Mouse (Mus musculus) cerebellum, adult 2 months (tissue): Measurements from ENCODE around the gene Prkar1b. TPM values are rescaled to one million over a fixed set of nuclear protein-coding genes. Genes with fewer than 3 reads are reported as not detected.

ENCODE experiments used
- DNase-seq, 2 experiments: peaks; one replicate each; pipeline ENCODE4 v3.0.0; 2021
- H3K27ac ChIP-seq: fragments of 200-500 bp; 2 replicates; pipeline ENCODE4 v1.5.1; 2012; ENCODE audit warnings: low read length, control low read depth, inconsistent platforms; ENCODE audit not compliant: insufficient read depth
- H3K27me3 ChIP-seq: fragments of 200-500 bp; 2 replicates; pipeline ENCODE4 v1.6.1; 2012; ENCODE audit warnings: inconsistent platforms, mild to moderate bottlenecking, low read length, moderate library complexity; ENCODE audit not compliant: control insufficient read depth, insufficient read depth
- H3K4me1 ChIP-seq: fragments of 200-500 bp; 2 replicates; pipeline ENCODE4 v1.6.1; 2011; ENCODE audit warnings: low read length; ENCODE audit not compliant: control insufficient read depth, insufficient read depth
- H3K4me3 ChIP-seq: fragments of 200-500 bp; replicated peaks from 2 replicates; pipeline ENCODE3; 2011; ENCODE audit warnings: mild to moderate bottlenecking, low read depth, low read length, control low read depth; ENCODE audit not compliant: insufficient read depth
- CTCF ChIP-seq: fragments of 200-500 bp; IDR thresholded peaks from 2 replicates; pipeline ENCODE4 v1.5.1; 2011; ENCODE audit warnings: low read depth, mild to moderate bottlenecking, control low read depth, low read length, moderate library complexity, borderline replicate concordance; ENCODE audit not compliant: insufficient read depth
- POLR2A ChIP-seq: fragments of 200-500 bp; IDR thresholded peaks from 2 replicates; pipeline ENCODE4 v1.6.1; 2011; ENCODE audit warnings: low read length, control low read depth, borderline replicate concordance; ENCODE audit not compliant: insufficient read depth
- WGBS: fragments of 180-500 bp; shearing (Covaris S2); methylation state at CpG from one replicate; pipeline ENCODE4 v1.1.7; 2018; 5-methylcytosine and 5-hydroxymethylcytosine counted together
- polyA plus RNA-seq: library from polyadenylated mRNA; depleted of rRNA; stranded (reverse); fragments of >200 nt; gene quantifications from 2 replicates; pipeline ENCODE4 v1.2.3, GENCODE M21; 2012

Prkar1b gene
- polyA plus RNA-seq, 1 experiment: 509 TPM

GRCm38 (mm10) chr5:138997936-138998580 is 151.7 kb downstream of the Prkar1b start:
- peak in 1 of 2 experiments; percentile 29 for DNase-seq
- TF ChIP-seq CTCF (no peak), POLR2A (no peak)
- peaks cover under 1% of the 10 kb centered on the region; the same call in 1 of the 2 replicates for H3K27me3 ChIP-seq
- H3K4me1 ChIP-seq: peaks cover 10% of the 10 kb centered on the region; the same call in 1 of the 2 replicates
- WGBS: 6% methylated on average over 30 of the region's 30 CpGs
- H3K27ac ChIP-seq: no peak overlapping the region
- H3K4me3 ChIP-seq: peak overlapping the region; percentile 6

GRCm38 (mm10) chr5:138997171-138997788 is 152.5 kb downstream of the Prkar1b start, which contains the start of gene Pdgfa:
Gene Pdgfa (minus strand): TSS chr5:138997370.
- TF ChIP-seq CTCF: no peak
- no peak for TF ChIP-seq POLR2A
- peaks cover 10% of the 10 kb centered on the region; the same call in 1 of the 2 replicates for H3K4me1 ChIP-seq
- H3K4me3 ChIP-seq: peak within 1 kb of the TSS; percentile 65
- peak; percentile 35 to 41 for DNase-seq
- no peak within 1 kb of the TSS for H3K27ac ChIP-seq
- H3K27me3 ChIP-seq: peaks cover 2% of the 10 kb centered on the region; the same call in 1 of the 2 replicates
- WGBS: 19% methylated on average over 48 of the region's 48 CpGs

DNA sequence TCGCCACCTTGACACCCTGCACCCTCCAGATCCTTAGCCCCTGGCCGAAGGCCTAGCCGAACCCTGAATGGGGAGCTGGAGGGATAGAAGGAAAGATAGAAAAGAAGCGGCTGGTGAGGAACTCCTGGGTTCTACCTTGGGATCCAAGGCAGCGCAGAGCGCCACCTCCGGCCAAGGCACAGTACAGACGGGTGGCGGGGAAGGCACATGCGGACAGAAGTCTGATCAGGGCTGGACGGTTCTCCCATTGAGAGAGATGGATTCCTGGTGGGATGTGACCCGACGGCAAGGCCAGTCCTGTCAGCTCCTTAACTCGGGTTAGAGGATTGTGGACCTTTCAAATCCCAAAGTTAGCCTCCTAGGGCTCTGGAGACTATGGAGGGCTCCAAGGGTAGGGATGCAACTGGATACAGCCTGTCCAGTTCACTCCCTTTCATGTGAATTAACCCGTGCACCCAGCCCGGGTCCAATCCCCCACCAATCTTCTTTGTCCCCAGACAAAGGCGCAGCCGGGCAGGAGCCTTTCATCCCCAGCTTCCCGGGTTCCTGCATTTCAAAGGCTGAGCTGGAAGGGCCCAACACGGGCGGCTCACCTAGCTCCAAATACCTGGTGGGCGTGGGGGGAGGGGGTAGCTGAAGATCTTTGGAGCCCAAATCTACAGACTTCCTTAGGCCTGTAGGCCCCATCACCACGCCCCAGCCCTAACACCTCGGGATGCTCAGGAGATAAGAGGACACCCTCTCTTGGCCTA is 153.3 kb downstream of the Prkar1b start:
- TF ChIP-seq POLR2A (no peak), CTCF (peak; percentile 60)
- Histone ChIP-seq H3K4me3 (peak overlapping the region; percentile 65), H3K27me3 (peaks cover 2% of the 10 kb centered on the region; the same call in 1 of the 2 replicates), H3K4me1 (peaks cover 10% of the 10 kb centered on the region; the same call in 1 of the 2 replicates), H3K27ac (no peak overlapping the region)
- peak; percentile 64 to 65 for DNase-seq
- 30% methylated on average over 24 of the region's 24 CpGs for WGBS

- WGBS: under 1% methylated on average over 51 of the region's 52 CpGs
- Histone ChIP-seq H3K27me3 (peaks cover 2% of the 10 kb centered on the region; the same call in 1 of the 2 replicates), H3K4me1 (peaks cover 10% of the 10 kb centered on the region), H3K4me3 (peak overlapping the region; percentile 65), H3K27ac (peak overlapping the region; percentile 31; the same call in 1 of the 2 replicates)
- TF ChIP-seq CTCF: 0 out of 2 replicates have a peak, but pooled peaks have one; percentile 25
- TF ChIP-seq POLR2A: 0 out of 2 replicates have a peak, but pooled peaks have one; percentile 8
- DNase-seq: peak; percentile 73 to 79
Observed at GRCm38 (mm10) chr5:138995721-138996311, 154.0 kb downstream of the Prkar1b start.

GRCm38 (mm10) chr5:138994786-138995720 is 154.7 kb downstream of the Prkar1b start:
- 4% methylated on average over 109 of the region's 127 CpGs for WGBS
- peaks cover 2% of the 10 kb centered on the region; the same call in 1 of the 2 replicates for H3K27me3 ChIP-seq
- H3K4me3 ChIP-seq: peak overlapping the region; percentile 65
- DNase-seq: peak; percentile 61 to 76
- peaks cover 10% of the 10 kb centered on the region for H3K4me1 ChIP-seq
- TF ChIP-seq CTCF (no peak), POLR2A (no peak; the same call in 1 of the 2 replicates)
- H3K27ac ChIP-seq: peak overlapping the region; percentile 90

- H3K27ac ChIP-seq: peak overlapping the region; percentile 29; the same call in 1 of the 2 replicates
- H3K4me1 ChIP-seq: peaks cover 10% of the 10 kb centered on the region
- peak overlapping the region; percentile 61 for H3K4me3 ChIP-seq
- peaks cover 2% of the 10 kb centered on the region; the same call in 1 of the 2 replicates for H3K27me3 ChIP-seq
- 0% methylated on average over 47 of the region's 48 CpGs for WGBS
- DNase-seq: peak in 1 of 2 experiments; percentile 23
- TF ChIP-seq CTCF (no peak), POLR2A (no peak)
Observed at GRCm38 (mm10) chr5:138994108-138994785, 155.6 kb downstream of the Prkar1b start.
